Mouse (Mus musculus): ENCODE data around the gene Spryd3.
"Not testable (repeated sequence)": the region's sequence is repeated elsewhere in the genome, so short reads cannot be mapped to it uniquely, and the experiment has no call there.

Gene Spryd3

DNA sequence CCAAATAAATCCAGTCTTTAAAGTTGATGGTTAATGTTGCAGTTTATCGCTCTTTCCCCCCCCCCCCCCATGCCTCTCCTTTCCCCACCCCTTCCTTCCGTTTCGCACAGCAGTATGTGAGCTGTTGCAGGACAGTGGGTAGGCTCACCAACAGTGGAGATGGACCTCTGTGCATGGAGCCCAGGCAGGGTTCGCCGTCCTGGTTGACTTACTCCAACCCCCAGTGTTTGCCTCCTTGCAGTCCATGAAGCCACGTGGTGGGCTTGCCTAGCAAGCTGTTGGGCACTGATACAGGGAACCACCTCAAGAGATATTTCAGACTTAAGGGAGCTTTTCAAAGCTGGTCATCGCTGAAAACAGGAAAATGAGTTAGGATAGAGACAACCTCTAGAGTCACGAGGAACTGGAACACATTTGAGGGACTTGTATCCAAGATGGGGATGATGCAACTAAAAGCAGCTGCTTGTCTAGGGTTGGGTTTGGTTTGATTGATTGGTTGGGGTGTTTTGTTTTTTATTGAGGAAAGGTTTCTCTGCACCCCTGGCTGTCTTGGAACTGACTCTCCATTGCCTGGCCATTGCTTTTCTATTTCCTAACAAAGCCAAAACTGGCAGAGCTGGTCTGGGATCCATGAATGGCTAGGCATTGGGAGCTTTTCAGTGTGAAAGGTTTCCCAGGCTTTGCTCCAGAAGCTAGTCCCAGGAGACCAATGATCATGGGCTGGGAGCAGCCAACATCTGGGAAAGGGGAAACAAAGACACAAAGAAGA is 38.7 kb downstream of the Spryd3 start:
- DNase-seq: no peak

DNA sequence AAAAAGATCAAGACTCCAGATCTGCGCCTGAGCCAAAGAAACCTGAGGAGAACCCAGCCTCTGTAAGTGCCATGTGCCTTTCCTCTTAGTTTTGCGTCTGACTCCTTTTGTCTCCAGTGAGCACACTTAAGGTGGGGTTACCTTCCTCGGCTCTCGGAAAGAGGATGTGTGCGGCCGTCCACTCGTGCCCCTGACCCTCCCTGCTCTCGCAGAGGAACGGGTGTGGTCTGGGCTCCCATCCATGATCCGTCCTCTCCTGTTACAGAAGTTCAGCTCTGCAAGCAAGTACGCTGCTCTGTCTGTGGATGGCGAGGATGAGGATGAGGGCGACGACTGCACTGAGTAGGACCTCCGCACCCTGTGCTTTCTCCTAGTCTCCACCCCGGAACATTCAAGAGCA is 41.0 kb downstream of the Spryd3 start:
- DNase-seq: no peak

DNA sequence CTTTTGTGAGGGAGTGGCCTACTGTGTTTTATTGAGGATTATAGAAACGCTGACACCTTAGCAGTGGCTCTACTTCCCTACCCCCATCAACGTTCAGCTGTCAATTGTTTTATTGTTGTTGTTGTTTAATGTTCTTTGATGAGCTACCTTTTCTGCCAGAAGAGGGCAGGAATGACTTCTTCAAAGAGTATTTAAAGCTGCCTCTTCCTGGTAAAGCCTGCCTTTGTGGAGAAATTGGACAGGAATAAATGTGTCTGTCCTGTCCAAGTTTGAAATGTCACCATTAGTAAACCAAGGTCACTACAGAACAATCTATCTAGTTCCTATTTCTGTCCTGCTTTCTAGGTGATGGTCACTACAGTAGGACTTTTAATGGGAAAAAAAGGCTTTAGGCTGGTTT is 41.9 kb downstream of the Spryd3 start:
- no peak for DNase-seq

DNA sequence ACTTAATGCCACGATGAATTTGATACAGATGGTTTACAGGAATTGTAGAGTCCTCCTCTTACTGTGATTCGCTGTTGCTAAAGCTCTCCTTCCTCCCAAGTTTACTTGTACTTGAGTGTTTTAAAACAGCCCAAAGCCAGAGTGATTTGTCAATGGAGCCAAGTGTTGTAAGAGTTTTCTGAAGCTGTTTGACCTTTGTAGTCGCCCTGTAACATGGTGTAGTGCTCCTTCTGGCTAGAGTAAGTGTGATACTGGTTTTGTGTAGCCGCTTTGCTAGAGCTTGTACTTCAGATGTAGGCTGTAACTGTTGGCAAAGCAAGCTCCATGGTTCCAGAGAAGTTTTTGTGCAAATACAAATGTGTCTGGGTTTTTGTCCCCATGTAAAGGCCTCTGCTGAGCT is 43.8 kb downstream of the Spryd3 start:
- DNase-seq: no peak

DNA sequence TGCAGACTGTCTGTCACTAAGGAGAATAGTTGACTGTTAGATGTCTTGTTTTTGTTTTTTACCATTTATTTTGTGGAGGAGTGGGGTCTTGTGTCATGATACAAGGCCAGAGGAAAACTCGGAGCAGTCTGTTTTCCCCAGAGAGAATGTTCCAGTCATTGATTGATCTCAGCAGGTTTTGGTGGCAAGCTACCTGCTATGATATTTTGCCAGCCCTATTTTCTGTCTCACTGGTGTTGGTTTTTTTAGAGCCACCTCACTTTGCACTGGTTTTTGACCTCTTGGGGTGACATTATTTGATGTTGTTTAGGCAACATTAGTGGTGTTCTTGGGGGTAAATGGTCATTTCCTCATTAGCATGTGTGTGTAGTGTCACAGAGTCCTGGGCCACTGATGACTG is 44.3 kb downstream of the Spryd3 start:
- no peak for DNase-seq

DNA sequence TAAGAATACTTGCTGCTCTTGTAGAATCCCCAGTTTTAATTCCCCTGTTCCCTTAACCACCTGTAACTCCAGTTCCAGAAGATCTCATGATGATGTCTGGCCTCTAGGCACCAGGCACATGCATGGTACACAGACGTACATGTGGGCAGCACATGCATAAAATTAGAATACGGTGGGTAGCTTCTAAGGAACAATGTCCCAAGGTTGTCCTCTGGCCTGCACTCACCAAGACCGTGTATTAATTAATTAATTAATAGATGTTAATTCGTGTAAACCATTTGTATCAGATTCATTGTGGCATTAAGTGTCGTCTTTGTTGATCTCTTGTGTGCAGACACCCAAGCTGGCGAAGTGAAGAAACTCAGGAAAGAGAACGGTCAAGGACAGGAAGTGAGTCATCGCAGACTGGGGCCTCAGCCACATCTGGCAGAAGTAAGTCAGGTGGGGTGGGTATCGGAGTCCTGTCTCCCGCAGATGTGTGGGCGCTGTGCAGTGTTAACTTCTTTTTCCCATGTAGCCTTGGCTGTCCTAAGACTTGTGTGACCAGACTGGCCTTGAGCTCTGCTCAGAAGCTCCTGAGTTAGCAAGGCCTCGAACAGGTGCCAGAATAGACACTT is 44.9 kb downstream of the Spryd3 start:
- DNase-seq: no peak

DNA sequence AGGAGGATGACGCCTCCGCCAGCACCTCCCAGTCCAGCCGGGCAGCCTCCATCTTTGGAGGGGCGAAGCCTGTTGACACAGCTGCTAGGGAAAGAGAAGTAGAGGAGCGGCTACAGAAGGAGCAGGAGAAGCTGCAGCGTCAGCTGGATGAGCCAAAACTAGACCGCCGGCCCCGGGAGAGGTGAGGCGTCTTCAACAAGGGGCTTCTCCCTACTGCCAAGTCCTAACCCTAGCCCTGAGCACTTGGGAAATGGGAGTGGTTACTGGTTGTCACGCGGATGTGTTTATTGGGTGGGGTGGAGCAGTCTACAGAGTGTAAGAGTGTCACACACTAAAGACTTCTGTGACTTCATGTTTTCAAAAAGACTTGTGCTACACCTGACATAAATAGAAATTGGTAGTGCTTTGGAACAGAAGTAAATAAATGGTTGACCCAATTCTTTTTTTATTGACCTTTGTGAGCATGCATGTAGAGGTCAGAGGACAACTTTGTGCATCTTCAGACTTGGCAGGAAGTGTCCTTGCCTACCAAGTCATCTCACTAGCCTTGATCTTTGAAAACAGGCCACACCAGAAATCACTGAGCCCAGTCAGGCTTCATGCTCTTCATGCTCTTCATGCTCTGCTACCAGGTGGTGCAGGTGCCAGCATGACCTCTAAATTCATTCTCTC is 46.0 kb downstream of the Spryd3 start:
- no peak for DNase-seq

DNA sequence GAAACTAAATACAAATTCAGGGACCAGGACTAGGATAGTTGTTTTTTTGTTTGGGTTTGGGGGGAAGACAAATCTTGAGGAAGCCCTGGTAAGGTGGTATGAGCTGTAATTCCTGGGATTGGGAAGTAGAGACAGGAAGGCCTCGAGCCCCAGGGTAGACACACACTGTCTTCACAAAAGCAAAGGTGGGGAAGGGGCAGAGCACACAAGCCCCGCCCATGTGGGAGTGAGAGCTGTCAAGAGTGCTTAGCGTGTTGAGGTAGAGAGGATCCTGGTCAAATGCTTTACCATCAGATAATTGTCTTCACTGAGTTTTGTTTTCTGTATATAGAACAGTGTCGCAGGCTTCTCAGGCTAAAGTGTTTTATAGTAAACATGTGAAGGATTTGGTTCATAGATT is 53.0 kb downstream of the Spryd3 start:
- no peak for DNase-seq

DNA sequence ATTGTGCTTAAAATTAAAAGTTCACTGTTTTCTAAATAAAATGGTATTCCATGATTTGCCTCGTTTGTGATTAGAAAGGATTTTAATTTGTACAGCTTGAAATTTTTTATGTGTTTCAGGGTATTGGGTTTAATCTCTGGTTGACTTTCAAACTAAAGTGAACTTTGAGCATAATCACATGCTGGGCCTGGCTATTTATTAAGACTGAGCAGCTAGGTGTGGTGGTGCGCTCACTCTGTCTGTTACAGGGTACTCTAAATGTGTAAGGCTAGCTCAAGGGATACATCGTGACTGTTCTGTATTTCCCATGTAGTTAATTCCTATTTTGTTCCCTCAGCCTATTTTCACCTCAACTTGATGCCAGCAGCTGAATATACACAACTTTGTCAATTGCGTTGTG is 53.9 kb downstream of the Spryd3 start:
- no peak for DNase-seq

DNA sequence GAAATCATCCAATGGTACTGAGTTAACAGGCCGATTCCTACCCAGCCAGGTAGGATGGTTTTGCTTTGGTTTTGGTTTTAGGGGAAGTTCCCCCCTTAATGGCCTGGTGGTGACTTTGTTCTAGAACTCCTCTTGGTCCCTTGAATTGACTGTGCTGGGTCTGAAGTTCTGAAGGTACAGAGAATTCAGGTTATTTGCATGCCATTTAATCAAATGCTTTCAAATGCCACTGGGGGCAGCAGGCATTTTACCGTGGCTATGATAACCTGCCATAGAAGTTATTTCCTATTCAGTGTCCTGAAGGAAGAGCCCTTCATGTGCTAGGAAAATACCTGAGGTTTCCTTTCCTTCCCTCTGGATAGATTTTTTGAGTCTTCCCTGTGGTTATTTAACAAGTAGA is 55.6 kb downstream of the Spryd3 start:
- no peak for DNase-seq

DNA sequence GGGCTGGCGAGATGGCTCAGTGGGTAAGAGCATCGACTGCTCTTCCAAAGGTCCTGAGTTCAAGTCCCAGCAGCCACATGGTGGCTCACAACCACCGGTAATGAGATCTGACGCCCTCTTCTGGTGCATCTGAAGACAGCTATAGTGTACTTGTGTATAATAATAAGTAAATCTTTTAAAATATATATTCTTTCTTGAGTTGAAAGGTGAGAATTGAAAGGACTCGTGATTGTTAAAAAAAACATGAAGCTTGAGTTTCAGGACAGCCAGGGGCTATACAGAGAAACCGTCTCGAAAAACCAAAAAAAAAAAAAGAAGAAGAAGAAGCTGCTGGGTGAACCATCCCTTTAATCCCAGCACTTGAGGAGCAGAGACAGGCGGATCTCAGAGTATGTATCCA is 56.1 kb downstream of the Spryd3 start:
- not testable (repeated sequence) for DNase-seq

DNA sequence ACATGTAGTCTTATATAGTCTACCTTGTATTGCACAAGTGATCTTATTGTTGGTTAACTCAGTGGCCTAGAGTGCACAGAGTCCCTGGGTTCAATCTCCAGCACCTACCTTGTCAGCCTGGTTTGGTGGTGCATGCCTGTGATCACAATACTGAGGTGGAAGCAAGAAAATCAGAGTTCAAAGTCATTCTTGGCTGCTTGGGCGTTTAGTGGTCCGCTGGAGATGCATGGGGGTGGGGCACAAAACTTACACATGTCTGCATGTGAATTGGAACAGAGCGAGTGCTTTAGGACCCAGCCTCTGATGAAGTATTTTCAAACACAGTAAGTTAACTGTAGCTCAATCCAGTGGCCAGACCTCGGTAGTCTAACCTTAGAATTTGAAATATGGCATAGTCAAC is 56.8 kb downstream of the Spryd3 start:
- no peak for DNase-seq

DNA sequence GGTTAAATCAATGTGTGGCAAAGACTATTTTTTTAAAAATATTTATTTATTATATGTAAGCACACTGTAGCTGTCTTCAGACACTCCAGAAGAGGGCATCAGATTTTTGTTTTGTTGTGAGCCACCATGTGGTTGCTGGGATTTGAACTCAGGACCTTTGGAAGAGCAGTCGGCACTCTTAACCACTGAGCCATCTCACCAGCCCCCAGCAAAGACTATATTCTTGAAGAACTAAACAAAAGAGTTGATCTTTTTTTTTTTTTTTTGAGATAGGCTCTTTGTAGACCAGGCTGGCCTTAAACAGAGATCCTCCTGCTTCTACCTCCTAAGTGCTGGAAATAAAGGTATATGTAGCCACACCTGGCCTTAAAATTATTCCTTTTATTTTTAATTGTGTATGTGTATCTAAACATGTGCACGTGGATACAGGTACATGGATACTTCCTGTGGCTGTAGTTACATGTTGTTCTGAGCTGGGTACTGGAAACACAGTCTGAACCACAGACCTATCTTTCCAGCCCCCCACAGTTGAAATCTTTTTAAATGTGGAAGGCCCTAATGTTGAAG is 58.8 kb downstream of the Spryd3 start:
- DNase-seq: no peak

DNA sequence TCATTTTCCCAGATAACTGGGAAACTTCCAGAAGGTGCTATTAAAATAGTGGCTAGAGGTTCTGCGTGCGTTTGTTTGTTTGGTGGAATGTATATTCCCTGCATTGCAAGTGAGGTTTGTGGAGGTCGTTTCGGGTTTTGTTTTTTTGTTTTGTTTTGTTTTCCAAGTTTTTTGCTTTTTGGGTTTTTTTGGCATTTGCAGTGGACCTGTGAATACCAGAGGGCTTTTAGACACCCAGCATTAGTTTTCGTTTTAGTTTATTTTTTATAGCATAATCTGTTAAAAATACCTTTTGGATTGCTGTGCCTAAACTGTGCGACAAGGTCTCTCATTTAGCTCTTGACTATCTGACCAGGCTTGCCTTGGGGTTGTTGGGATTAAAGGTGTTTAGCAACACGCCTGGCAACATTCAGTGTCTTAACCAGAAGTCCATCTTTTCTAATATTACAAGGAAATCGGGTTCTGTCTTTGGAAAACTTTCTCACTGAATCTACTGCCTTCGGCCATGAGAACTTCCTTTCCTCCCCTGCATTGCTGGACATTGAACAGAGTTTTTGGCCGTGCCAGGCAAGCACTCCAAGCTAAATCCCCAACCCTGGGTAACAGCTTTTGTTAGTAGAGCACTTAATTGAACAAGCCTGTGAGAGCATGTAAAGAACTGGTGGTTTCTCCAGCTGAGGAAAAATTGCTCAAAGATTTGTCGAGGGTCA is 61.0 kb downstream of the Spryd3 start:
- no peak for DNase-seq

DNA sequence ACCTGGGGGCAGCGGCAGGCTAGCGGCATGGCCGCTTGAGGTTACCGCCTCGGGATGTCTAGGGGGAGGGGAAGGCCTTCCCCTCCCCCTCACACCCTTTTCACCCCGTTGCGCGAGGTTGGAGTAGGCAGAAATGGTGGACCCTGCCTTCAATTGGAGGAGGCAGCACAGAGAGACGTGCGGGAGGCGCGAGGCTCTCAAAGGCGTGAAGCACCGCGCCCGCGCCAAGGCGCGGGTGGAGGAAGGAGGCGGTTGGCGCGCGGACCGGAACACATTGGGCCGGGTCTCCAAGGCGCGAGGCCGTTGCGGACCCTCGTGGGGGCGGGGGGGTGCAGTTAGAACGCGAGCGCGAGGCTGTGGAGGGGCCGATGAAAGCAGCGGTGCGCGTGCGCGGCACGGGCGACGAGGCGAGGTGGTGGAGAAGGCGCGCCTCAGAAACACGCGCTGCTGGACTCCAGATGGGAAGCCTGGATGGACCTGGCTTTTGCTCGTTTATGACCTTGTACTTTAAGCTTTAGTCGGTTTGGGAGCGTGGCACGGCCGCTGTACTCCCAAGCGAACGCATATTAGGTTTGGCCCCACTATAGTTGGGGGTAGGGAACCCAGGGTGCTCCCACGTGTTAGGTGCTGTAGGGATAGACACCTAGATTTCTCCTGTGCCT is 61.8 kb downstream of the Spryd3 start:
- peak; percentile 82 for DNase-seq

DNA sequence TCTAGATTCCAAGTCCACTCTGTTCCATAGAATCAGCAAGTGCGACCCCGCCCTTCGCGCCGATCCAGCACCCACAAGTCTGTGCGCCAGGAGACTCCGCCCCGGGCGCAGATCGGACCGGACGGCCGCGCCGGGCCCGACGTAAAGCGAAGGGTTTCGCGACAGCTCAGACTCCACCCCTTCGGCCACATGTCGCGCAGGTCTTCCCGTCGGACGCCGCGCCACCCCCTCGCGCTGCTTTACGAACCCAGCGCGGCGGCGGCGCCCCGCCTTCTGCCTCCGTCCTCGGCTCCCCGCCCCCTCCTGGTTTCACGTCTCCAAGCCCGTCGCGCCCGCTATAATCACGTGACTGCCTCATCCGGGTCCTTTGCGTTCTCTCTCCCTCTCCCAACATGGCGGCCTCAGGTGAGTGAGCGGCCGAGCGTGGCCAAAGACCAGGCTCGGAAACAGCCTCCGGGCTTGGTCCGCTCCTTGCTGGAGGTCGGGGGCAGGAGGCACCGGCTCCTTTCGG is 62.4 kb downstream of the Spryd3 start, which contains the start of gene Eif4b:
Gene Eif4b, plus strand, starts transcription at position 215 of the 511 bp plus-strand sequence.
- DNase-seq: peak; percentile 99

DNA sequence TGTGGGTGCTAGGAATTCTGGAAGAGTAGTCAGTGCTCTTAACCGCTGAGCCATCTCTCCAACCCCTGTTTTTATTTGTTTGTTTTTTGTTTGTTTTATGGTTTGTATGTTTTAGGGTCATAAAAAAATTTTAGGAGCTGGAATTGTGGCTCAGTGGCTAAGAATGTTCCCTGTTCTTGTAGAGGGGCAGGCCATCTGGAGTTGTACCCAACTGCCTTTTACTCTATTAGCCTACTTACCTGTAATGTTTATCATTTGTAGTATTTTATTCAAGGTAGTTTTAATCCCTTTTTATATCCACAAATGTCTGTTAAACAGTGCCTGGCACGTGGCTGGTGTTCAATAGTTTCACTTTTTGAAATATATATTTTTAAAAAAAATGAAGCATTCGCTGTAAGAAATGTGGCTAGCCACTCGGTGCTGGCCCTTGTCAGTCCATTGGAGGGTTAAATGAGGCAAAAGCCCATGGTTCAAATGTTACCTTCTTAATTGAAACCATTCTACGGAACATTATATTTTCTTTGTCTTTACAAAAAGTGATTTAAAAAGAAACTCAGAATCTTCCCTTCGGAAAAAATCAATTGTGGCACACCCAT is 63.0 kb downstream of the Spryd3 start:
- no peak for DNase-seq

DNA sequence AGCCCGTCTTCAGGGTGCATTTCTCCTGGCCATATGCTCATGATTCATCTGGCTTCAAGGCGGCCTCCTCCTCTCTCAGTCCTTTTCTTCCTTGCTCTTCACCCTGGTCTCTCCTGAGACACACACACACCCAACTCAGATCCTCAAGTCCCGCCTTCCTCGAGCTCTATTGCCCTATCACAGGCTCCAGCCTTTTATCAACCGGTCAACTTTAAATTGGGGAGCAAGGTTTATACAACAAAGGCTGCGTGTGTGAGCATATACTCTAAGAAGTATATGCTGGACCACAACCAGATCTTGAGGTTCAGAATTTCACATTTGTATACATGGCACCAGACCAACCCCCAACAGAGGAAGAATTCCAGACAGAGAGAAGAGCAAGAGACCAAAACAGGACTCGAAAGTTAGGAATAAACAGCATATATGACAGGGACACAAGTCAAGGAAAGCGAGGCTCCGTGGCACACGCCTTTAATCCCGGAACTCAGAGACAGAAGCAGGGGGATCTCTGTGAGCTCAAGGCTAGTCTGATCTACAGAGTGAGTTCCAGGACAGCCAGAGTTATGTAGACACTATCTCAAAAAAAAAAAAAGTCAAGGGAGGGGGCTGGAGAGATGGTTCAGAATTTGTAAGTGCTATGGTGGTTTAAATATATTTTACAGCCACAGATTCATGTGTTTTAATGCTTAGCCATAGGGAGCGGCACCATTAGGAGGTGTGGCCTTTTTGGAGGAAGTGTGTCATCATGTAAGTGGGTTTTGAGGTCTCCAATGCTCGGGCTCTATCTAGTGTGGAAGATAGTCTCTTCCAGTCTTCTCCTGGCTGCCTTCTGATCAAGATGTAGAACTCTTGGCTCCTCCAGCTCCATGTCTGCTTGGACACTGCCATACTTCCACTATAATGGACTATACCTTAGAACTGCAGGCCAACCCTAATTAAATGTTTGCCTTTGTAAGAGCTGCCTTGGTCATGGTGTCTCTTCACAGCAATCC is 65.3 kb downstream of the Spryd3 start:
- DNase-seq: no peak
